In the genomic region with DNA sequence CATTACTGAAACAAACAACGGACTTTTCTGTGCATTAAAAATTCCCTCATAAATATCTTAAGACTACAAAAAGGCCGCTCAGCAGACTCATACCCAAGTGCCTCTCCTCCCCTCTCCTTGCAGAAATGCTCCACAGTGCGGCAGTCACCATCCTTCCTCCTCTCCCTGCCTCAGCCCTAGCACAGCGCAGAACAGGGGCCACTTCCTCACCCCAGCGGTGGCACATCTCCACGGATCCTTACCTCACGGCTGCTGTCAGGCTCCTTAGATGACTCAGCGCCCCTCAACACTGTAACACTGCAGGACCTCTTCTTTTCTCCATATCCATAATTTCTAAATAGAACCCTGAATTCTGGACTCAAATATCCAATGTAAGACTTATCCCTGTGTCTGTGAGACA, we compare ENCODE assay signal across 11 mouse cellular contexts. TPM values are rescaled to one million over a fixed set of nuclear protein-coding genes. Genes with fewer than 3 reads are reported as not detected.
DNase-seq lines count a peak whose midpoint lies in the region; ATAC-seq and TF ChIP-seq lines count a peak whose summit lies in the region.
"Had no signal": no experiment of that assay in that cellular context is flagged by ENCODE, and none has a peak within 500 bp of the region (broad histone marks: within the 10 kb centered on the region; RNA-seq: fewer than 3 reads in every experiment).

No protein-coding gene starts in this region.

- no peak for TF ChIP-seq CTCF in thymus, adult 2 months (IDR thresholded peaks at IDR 0.05; ENCODE audit: borderline replicate concordance, control insufficient read depth, extremely low read depth, insufficient read depth, low read length, poor library complexity)

- no peak for TF ChIP-seq POLR2A in thymus, adult 2 months (IDR thresholded peaks at IDR 0.05; ENCODE audit: control insufficient read depth, extremely low read depth, insufficient read depth, low read length, poor library complexity)

- no peaks in the 10 kb centered on the region for H3K9me3 ChIP-seq in embryonic facial prominence, embryonic 13.5 days
- no peaks in the 10 kb centered on the region for H3K9me3 ChIP-seq in embryonic facial prominence, embryonic 10.5 days
- H3K9me3 ChIP-seq in liver, embryonic 16.5 days (replicated peaks; ENCODE audit: control insufficient read depth, low read length): no peaks in the 10 kb centered on the region
- H3K9me3 ChIP-seq: heart, embryonic 15.5 days; midbrain, embryonic 10.5 days had no signal

- H3K36me3 ChIP-seq in embryonic facial prominence, embryonic 13.5 days: peaks cover 5% of the 10 kb centered on the region; the same call in 1 of the 2 replicates
- peaks cover 38% of the 10 kb centered on the region for H3K36me3 ChIP-seq in embryonic facial prominence, embryonic 10.5 days (replicated peaks)
- no peaks in the 10 kb centered on the region for H3K36me3 ChIP-seq in thymus, adult 2 months (ENCODE audit: control insufficient read depth, insufficient read depth, low read length)
- no peaks in the 10 kb centered on the region for H3K36me3 ChIP-seq in liver, embryonic 16.5 days (ENCODE audit: control insufficient read depth, insufficient read depth)
- H3K36me3 ChIP-seq: heart, embryonic 15.5 days had no signal

- ATAC-seq in embryonic facial prominence, embryonic 13.5 days (ENCODE audit: insufficient number of reproducible peaks, insufficient read depth, low FRiP score, low TSS enrichment, low read depth): no peak
- peak; percentile 59; the same call in 1 of the 2 replicates for ATAC-seq in liver, embryonic 16.5 days (ENCODE audit: low read depth)

- 69% methylated on average over 8 of the region's 8 CpGs for WGBS in embryonic facial prominence, embryonic 13.5 days
- WGBS in embryonic facial prominence, embryonic 10.5 days: 79% methylated on average over 8 of the region's 8 CpGs
- WGBS in thymus, adult 2 months: 4% methylated on average over 8 of the region's 8 CpGs
- WGBS in liver, embryonic 16.5 days (ENCODE audit: insufficient replicate concordance): 29% methylated on average over 8 of the region's 8 CpGs

- no peak overlapping the region for H3K9ac ChIP-seq in embryonic facial prominence, embryonic 13.5 days
- no peak overlapping the region for H3K9ac ChIP-seq in liver, embryonic 16.5 days (ENCODE audit: low read depth, low read length)
- H3K9ac ChIP-seq: heart, embryonic 15.5 days had no signal

- H3K4me3 ChIP-seq in embryonic facial prominence, embryonic 13.5 days: no peak overlapping the region
- H3K4me3 ChIP-seq in embryonic facial prominence, embryonic 10.5 days: no peak overlapping the region
- no peak overlapping the region for H3K4me3 ChIP-seq in thymus, adult 2 months (ENCODE audit: control insufficient read depth, insufficient read depth, low read length)
- H3K4me3 ChIP-seq in liver, embryonic 16.5 days (ENCODE audit: low read depth, low read length): no peak overlapping the region
- H3K4me3 ChIP-seq: heart, embryonic 15.5 days; midbrain, embryonic 10.5 days had no signal

- H3K4me2 ChIP-seq in embryonic facial prominence, embryonic 13.5 days: no peak overlapping the region
- H3K4me2 ChIP-seq in liver, embryonic 16.5 days (ENCODE audit: low read depth, low read length): no peak overlapping the region
- H3K4me2 ChIP-seq: heart, embryonic 15.5 days had no signal

- DNase-seq in embryonic facial prominence, embryonic 10.5 days (ENCODE audit: low spot score): no peak
- DNase-seq in thymus, adult 2 months: peak; percentile 23
- no peak for DNase-seq in thymus, postnatal 10 days (ENCODE audit: low spot score in 2 of 2)
- no peak for DNase-seq in layer of hippocampus, adult 18-20 months (ENCODE audit: low spot score in 2 of 2)
- no peak for DNase-seq in ovary, postnatal 10 days (ENCODE audit: low spot score)
- no peak for DNase-seq in heart, adult 18-20 months
- DNase-seq: cerebellum, adult 9-11 months had no signal

- H3K27me3 ChIP-seq in embryonic facial prominence, embryonic 13.5 days: no peaks in the 10 kb centered on the region
- H3K27me3 ChIP-seq in embryonic facial prominence, embryonic 10.5 days (replicated peaks; ENCODE audit: low read depth, poor library complexity, severe bottlenecking): no peaks in the 10 kb centered on the region
- no peaks in the 10 kb centered on the region for H3K27me3 ChIP-seq in thymus, adult 2 months (ENCODE audit: control insufficient read depth, insufficient read depth, low read length)
- no peaks in the 10 kb centered on the region for H3K27me3 ChIP-seq in liver, embryonic 16.5 days (ENCODE audit: control insufficient read depth, insufficient read depth, low read depth, low read length)
- H3K27me3 ChIP-seq: heart, embryonic 15.5 days had no signal

- peaks cover 52% of the 10 kb centered on the region for H3K4me1 ChIP-seq in embryonic facial prominence, embryonic 13.5 days
- peaks cover 30% of the 10 kb centered on the region for H3K4me1 ChIP-seq in embryonic facial prominence, embryonic 10.5 days
- peaks cover 26% of the 10 kb centered on the region for H3K4me1 ChIP-seq in thymus, adult 2 months (replicated peaks; ENCODE audit: control insufficient read depth, insufficient read depth, low read length)
- H3K4me1 ChIP-seq in liver, embryonic 16.5 days (ENCODE audit: control insufficient read depth, low read depth, low read length): peaks cover 18% of the 10 kb centered on the region

- 0 out of 2 replicates have a peak overlapping the region, but pooled peaks have one; percentile 39 for H3K27ac ChIP-seq in embryonic facial prominence, embryonic 13.5 days
- H3K27ac ChIP-seq in embryonic facial prominence, embryonic 10.5 days (replicated peaks): no peak overlapping the region
- no peak overlapping the region for H3K27ac ChIP-seq in thymus, adult 2 months (ENCODE audit: control insufficient read depth, insufficient read depth, low read length)
- no peak overlapping the region for H3K27ac ChIP-seq in liver, embryonic 16.5 days (ENCODE audit: low read length)
- H3K27ac ChIP-seq: heart, embryonic 15.5 days; midbrain, embryonic 10.5 days had no signal

RNA-seq across cellular contexts. Expression of a gene that starts 13.6 kb away (rescaled TPM):
- 64.7 and 65.0 TPM in 2 replicates for polyA plus RNA-seq in embryonic facial prominence, embryonic 13.5 days (2015; fragmentation: Nextera tagmentation; extraction: Ambion mirVana)
- polyA plus RNA-seq in embryonic facial prominence, embryonic 10.5 days (2016; fragmentation: Nextera tagmentation; extraction: Ambion mirVana): 78.0 and 79.7 TPM in 2 replicates
- polyA plus RNA-seq in thymus, adult 2 months (2012; rRNA removed): 35.9 and 40.7 TPM in 2 replicates
- polyA plus RNA-seq in liver, embryonic 16.5 days (2015; fragmentation: Nextera tagmentation; extraction: Ambion mirVana): 18.1 and 20.9 TPM in 2 replicates
- 10 to 100 TPM; 67.0 to 67.5 TPM for total RNA-seq in layer of hippocampus, adult 18-20 months (2021)
- 10 to 100 TPM; 59.2 to 70.0 TPM for total RNA-seq in heart, adult 18-20 months (2021)
